Mouse (Mus musculus) frontal cortex, postnatal 10 days (tissue): ENCODE measurements at regions not wholly inside any gene's neighbourhood (a gene's known extent, or its start where the extent isn't known, plus 50 kb on each side); places are given as distances from the start of the nearest gene placed in this dataset.

Experiments
- DNase-seq, 2 experiments: peaks; one replicate each; pipeline ENCODE4 v3.0.0; 2022; ENCODE audit warnings: low spot score in 2 of 2, mixed read lengths in 1 of 2

- no peak for DNase-seq
Observed at GRCm38 (mm10) chr15:86737945-86738344, 523.7 kb downstream of the Tbc1d22a start.

GRCm38 (mm10) chr15:86738356-86738755 lies 524.1 kb downstream of the Tbc1d22a start:
- DNase-seq, result no peak

GRCm38 (mm10) chr15:86738776-86739175 lies 524.5 kb downstream of the Tbc1d22a start:
- DNase-seq, result no peak

GRCm38 (mm10) chr15:86751436-86752136 lies 537.3 kb downstream of the Tbc1d22a start:
- peak in 1 of 2 experiments; percentile 10 for DNase-seq

- DNase-seq, result no peak
Observed at GRCm38 (mm10) chr15:86763581-86764375, 549.5 kb downstream of the Tbc1d22a start.

- DNase-seq, result no peak
Observed at GRCm38 (mm10) chr15:86767623-86768022, 553.4 kb downstream of the Tbc1d22a start.

- DNase-seq, result no peak
Observed at GRCm38 (mm10) chr15:86773041-86773440, 558.8 kb downstream of the Tbc1d22a start.

GRCm38 (mm10) chr15:86777998-86778397 lies 563.7 kb downstream of the Tbc1d22a start:
- no peak for DNase-seq

GRCm38 (mm10) chr15:86781160-86781559 lies 566.9 kb downstream of the Tbc1d22a start:
- DNase-seq, result no peak

- DNase-seq, result no peak
Observed at GRCm38 (mm10) chr15:86794716-86795115, 580.5 kb downstream of the Tbc1d22a start.

- DNase-seq, result no peak
Observed at GRCm38 (mm10) chr15:86798474-86799178, 584.4 kb downstream of the Tbc1d22a start.

GRCm38 (mm10) chr15:86807296-86808080 lies 593.2 kb downstream of the Tbc1d22a start:
- peak in 1 of 2 experiments; percentile 15 for DNase-seq

- no peak for DNase-seq
Observed at GRCm38 (mm10) chr15:86811821-86812220, 597.6 kb downstream of the Tbc1d22a start.

GRCm38 (mm10) chr15:86814808-86815421 lies 600.7 kb downstream of the Tbc1d22a start:
- peak in 1 of 2 experiments; percentile 22 for DNase-seq

- DNase-seq, result peak; percentile 38 to 39
Observed at GRCm38 (mm10) chr15:86835996-86836395, 621.7 kb downstream of the Tbc1d22a start.

GRCm38 (mm10) chr15:86852161-86852870 lies 638.1 kb downstream of the Tbc1d22a start:
- no peak for DNase-seq

- DNase-seq, result no peak
Observed at GRCm38 (mm10) chr15:86858356-86858906, 644.2 kb downstream of the Tbc1d22a start.

- no peak for DNase-seq
Observed at GRCm38 (mm10) chr15:86875721-86876309, 661.6 kb downstream of the Tbc1d22a start.

- no peak for DNase-seq
Observed at GRCm38 (mm10) chr15:86896974-86897373, 647.1 kb upstream of the Fam19a5 start.

- DNase-seq, result no peak
Observed at GRCm38 (mm10) chr15:86899961-86900360, 644.1 kb upstream of the Fam19a5 start.
